Mouse (Mus musculus) ES-E14 (cell line): ENCODE results near the gene Mpig6b.

Source experiments
- CHD2 ChIP-seq: IDR thresholded peaks from 2 replicates; pipeline ENCODE4 v1.6.1; 2014; ENCODE audit warnings: mild to moderate bottlenecking, low read depth, low read length, inconsistent platforms
- HCFC1 ChIP-seq: IDR thresholded peaks from 2 replicates; pipeline ENCODE4 v1.6.1; 2012; ENCODE audit warnings: low read length, inconsistent platforms, borderline replicate concordance; ENCODE audit not compliant: insufficient read depth
- MAFK ChIP-seq: IDR thresholded peaks from 2 replicates; pipeline ENCODE4 v1.6.1; 2014; ENCODE audit warnings: mild to moderate bottlenecking, low read depth, low read length, inconsistent platforms; ENCODE audit not compliant: insufficient read depth
- ZC3H11A ChIP-seq: IDR thresholded peaks from 2 replicates; pipeline ENCODE4 v1.6.1; 2012; ENCODE audit warnings: low read depth, mild to moderate bottlenecking, inconsistent platforms, low read length, borderline replicate concordance
- ZNF384 ChIP-seq: IDR thresholded peaks from 2 replicates; pipeline ENCODE4 v1.6.1; 2012; ENCODE audit warnings: low read depth, low read length, inconsistent platforms

DNA sequence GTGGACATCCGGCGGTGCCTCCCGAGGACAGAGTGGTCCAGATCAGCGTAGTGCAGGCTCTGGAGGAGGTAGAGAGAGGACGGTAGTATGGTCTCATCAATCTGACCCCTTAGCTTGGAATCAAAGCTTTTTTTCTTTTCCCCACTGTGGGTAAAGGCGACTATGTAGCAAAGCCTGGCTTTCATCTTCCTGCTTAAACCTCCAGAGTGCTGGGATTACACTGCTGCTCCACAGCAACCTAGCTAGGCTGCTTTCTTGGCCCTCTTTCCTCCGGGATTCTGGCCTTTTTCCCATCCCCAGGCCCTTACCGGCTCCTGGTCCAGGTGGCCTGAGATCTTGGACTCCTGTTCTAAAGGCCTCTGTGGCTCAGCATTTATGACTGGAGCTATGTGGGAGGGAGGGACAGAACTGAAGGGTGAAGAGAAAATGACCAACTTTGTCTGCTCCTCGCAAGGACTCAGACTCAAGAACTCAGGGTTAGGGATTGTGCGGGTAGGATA is 1.6 kb downstream of the Mpig6b start:
- TF ChIP-seq ZC3H11A (no peak), CHD2 (no peak), ZNF384 (no peak), HCFC1 (no peak), MAFK (no peak)
